Mouse (Mus musculus): Measurements from ENCODE around the gene Katnbl1. TPM values are rescaled to one million over a fixed set of nuclear protein-coding genes. Genes with fewer than 3 reads are reported as not detected.
"Not testable (repeated sequence)": the region's sequence is repeated elsewhere in the genome, so short reads cannot be mapped to it uniquely, and the experiment has no call there.

Gene Katnbl1
- total RNA-seq, 1 experiment = 22.8 TPM

GRCm38 (mm10) chr2:112393958-112394357, 14.9 kb downstream of the Katnbl1 start:
- H3K9me3 ChIP-seq (ENCODE audit: control insufficient read depth, insufficient read depth, low read depth, low read length) = no peaks in the 10 kb centered on the region
- DNase-seq (ENCODE audit: low read depth, low spot score) = no peak
- peaks cover 1 to 5% of the 10 kb centered on the region in 2 experiments; a peak in 1 of 4 replicates for H3K4me1 ChIP-seq (ENCODE audit: control insufficient read depth in 2 of 2, insufficient read depth in 2 of 2, low read length in 2 of 2, poor library complexity in 1 of 2)
- no peak for TF ChIP-seq ZNF384 (IDR thresholded peaks at IDR 0.05; ENCODE audit: low read depth, low read length)
- TF ChIP-seq CHD2 (IDR thresholded peaks at IDR 0.05; ENCODE audit: low read depth, low read length) = no peak
- no peak for TF ChIP-seq HCFC1 (IDR thresholded peaks at IDR 0.05; ENCODE audit: borderline replicate concordance, insufficient read depth, low read length)
- TF ChIP-seq ZC3H11A (IDR thresholded peaks at IDR 0.05; ENCODE audit: borderline replicate concordance, low read depth, low read length) = no peak
- TF ChIP-seq MAFK (IDR thresholded peaks at IDR 0.05; ENCODE audit: insufficient read depth, low read depth, low read length) = no peak
- no peaks in the 10 kb centered on the region for H3K36me3 ChIP-seq (ENCODE audit: control insufficient read depth, insufficient read depth, low read length, poor library complexity, severe bottlenecking)
- no peak overlapping the region for H3K9ac ChIP-seq (ENCODE audit: insufficient read depth, low read depth, low read length, poor library complexity, severe bottlenecking)
- no peak overlapping the region for H3K4me3 ChIP-seq (ENCODE audit: insufficient read depth in 1 of 2, low read depth in 1 of 2, low read length in 2 of 2, poor library complexity in 1 of 2, severe bottlenecking in 1 of 2)
- in situ Hi-C loops (cut with MboI; ENCODE audit: low sequenced_read_pairs in 2 of 2, unreplicated experiment in 2 of 2) = no loop called here
- no peak overlapping the region for H3K27ac ChIP-seq (ENCODE audit: insufficient read depth, low read depth, low read length, poor library complexity, severe bottlenecking)

- no peaks in the 10 kb centered on the region for H3K36me3 ChIP-seq (ENCODE audit: control insufficient read depth, insufficient read depth, low read length, poor library complexity, severe bottlenecking)
- H3K27ac ChIP-seq (ENCODE audit: insufficient read depth, low read depth, low read length, poor library complexity, severe bottlenecking) = no peak overlapping the region
- no peak for DNase-seq (ENCODE audit: low read depth, low spot score)
- H3K4me1 ChIP-seq (ENCODE audit: control insufficient read depth in 2 of 2, insufficient read depth in 2 of 2, low read length in 2 of 2, poor library complexity in 1 of 2) = peaks cover 0 to 5% of the 10 kb centered on the region in 2 experiments; a peak in 1 of 4 replicates
- in situ Hi-C loops (cut with MboI; ENCODE audit: low sequenced_read_pairs in 2 of 2, unreplicated experiment in 2 of 2) = no loop called here
- H3K9ac ChIP-seq (ENCODE audit: insufficient read depth, low read depth, low read length, poor library complexity, severe bottlenecking) = no peak overlapping the region
- H3K9me3 ChIP-seq (ENCODE audit: control insufficient read depth, insufficient read depth, low read depth, low read length) = no peaks in the 10 kb centered on the region
- TF ChIP-seq ZNF384 (IDR thresholded peaks at IDR 0.05; ENCODE audit: low read depth, low read length) (no peak), MAFK (IDR thresholded peaks at IDR 0.05; ENCODE audit: insufficient read depth, low read depth, low read length) (no peak), HCFC1 (IDR thresholded peaks at IDR 0.05; ENCODE audit: borderline replicate concordance, insufficient read depth, low read length) (no peak), CHD2 (IDR thresholded peaks at IDR 0.05; ENCODE audit: low read depth, low read length) (no peak)
- no peak overlapping the region for H3K4me3 ChIP-seq (ENCODE audit: insufficient read depth in 1 of 2, low read depth in 1 of 2, low read length in 2 of 2, poor library complexity in 1 of 2, severe bottlenecking in 1 of 2)
Observed at GRCm38 (mm10) chr2:112396649-112397048, 17.6 kb downstream of the Katnbl1 start.

- in situ Hi-C loops (cut with MboI; ENCODE audit: low sequenced_read_pairs in 2 of 2, unreplicated experiment in 2 of 2) = no loop called here
- Histone ChIP-seq H3K4me3 (ENCODE audit: insufficient read depth in 1 of 2, low read depth in 1 of 2, low read length in 2 of 2, poor library complexity in 1 of 2, severe bottlenecking in 1 of 2) (no peak overlapping the region), H3K36me3 (ENCODE audit: control insufficient read depth, insufficient read depth, low read length, poor library complexity, severe bottlenecking) (peaks cover 4% of the 10 kb centered on the region), H3K9ac (ENCODE audit: insufficient read depth, low read depth, low read length, poor library complexity, severe bottlenecking) (no peak overlapping the region), H3K27ac (ENCODE audit: insufficient read depth, low read depth, low read length, poor library complexity, severe bottlenecking) (no peak overlapping the region), H3K9me3 (ENCODE audit: control insufficient read depth, insufficient read depth, low read depth, low read length) (no peaks in the 10 kb centered on the region), H3K4me1 (ENCODE audit: control insufficient read depth in 2 of 2, insufficient read depth in 2 of 2, low read length in 2 of 2, poor library complexity in 1 of 2) (no peaks in the 10 kb centered on the region)
- no peak for DNase-seq (ENCODE audit: low read depth, low spot score)
- TF ChIP-seq ZNF384 (IDR thresholded peaks at IDR 0.05; ENCODE audit: low read depth, low read length) = no peak
- no peak for TF ChIP-seq MAFK (IDR thresholded peaks at IDR 0.05; ENCODE audit: insufficient read depth, low read depth, low read length)
- no peak for TF ChIP-seq HCFC1 (IDR thresholded peaks at IDR 0.05; ENCODE audit: borderline replicate concordance, insufficient read depth, low read length)
- TF ChIP-seq CHD2 (IDR thresholded peaks at IDR 0.05; ENCODE audit: low read depth, low read length) = no peak
- no peak for TF ChIP-seq ZC3H11A (IDR thresholded peaks at IDR 0.05; ENCODE audit: borderline replicate concordance, low read depth, low read length)
Observed at GRCm38 (mm10) chr2:112407030-112407429, 28.0 kb downstream of the Katnbl1 start.

GRCm38 (mm10) chr2:112425308-112425707, 46.3 kb downstream of the Katnbl1 start:
- Histone ChIP-seq H3K4me1 (ENCODE audit: control insufficient read depth in 2 of 2, insufficient read depth in 2 of 2, low read length in 2 of 2, poor library complexity in 1 of 2) (no peaks in the 10 kb centered on the region), H3K36me3 (ENCODE audit: control insufficient read depth, insufficient read depth, low read length, poor library complexity, severe bottlenecking) (no peaks in the 10 kb centered on the region), H3K9me3 (ENCODE audit: control insufficient read depth, insufficient read depth, low read depth, low read length) (no peaks in the 10 kb centered on the region), H3K4me3 (ENCODE audit: insufficient read depth in 1 of 2, low read depth in 1 of 2, low read length in 2 of 2, poor library complexity in 1 of 2, severe bottlenecking in 1 of 2) (no peak overlapping the region), H3K27ac (ENCODE audit: insufficient read depth, low read depth, low read length, poor library complexity, severe bottlenecking) (no peak overlapping the region), H3K9ac (ENCODE audit: insufficient read depth, low read depth, low read length, poor library complexity, severe bottlenecking) (no peak overlapping the region)
- in situ Hi-C loops (cut with MboI; ENCODE audit: low sequenced_read_pairs in 2 of 2, unreplicated experiment in 2 of 2) = no loop called here
- DNase-seq (ENCODE audit: low read depth, low spot score) = no peak
- no peak for TF ChIP-seq CHD2 (IDR thresholded peaks at IDR 0.05; ENCODE audit: low read depth, low read length)
- TF ChIP-seq MAFK (IDR thresholded peaks at IDR 0.05; ENCODE audit: insufficient read depth, low read depth, low read length) = no peak
- no peak for TF ChIP-seq ZC3H11A (IDR thresholded peaks at IDR 0.05; ENCODE audit: borderline replicate concordance, low read depth, low read length)
- no peak for TF ChIP-seq HCFC1 (IDR thresholded peaks at IDR 0.05; ENCODE audit: borderline replicate concordance, insufficient read depth, low read length)
- TF ChIP-seq ZNF384 (IDR thresholded peaks at IDR 0.05; ENCODE audit: low read depth, low read length) = no peak

GRCm38 (mm10) chr2:112428534-112428933, 49.5 kb downstream of the Katnbl1 start:
- H3K27ac ChIP-seq (ENCODE audit: insufficient read depth, low read depth, low read length, poor library complexity, severe bottlenecking); H3K9ac ChIP-seq (ENCODE audit: insufficient read depth, low read depth, low read length, poor library complexity, severe bottlenecking); H3K4me3 ChIP-seq (ENCODE audit: insufficient read depth in 1 of 2, low read depth in 1 of 2, low read length in 2 of 2, poor library complexity in 1 of 2, severe bottlenecking in 1 of 2); in situ Hi-C loops (cut with MboI; ENCODE audit: low sequenced_read_pairs in 2 of 2, unreplicated experiment in 2 of 2); DNase-seq (ENCODE audit: low read depth, low spot score); H3K36me3 ChIP-seq (ENCODE audit: control insufficient read depth, insufficient read depth, low read length, poor library complexity, severe bottlenecking); H3K9me3 ChIP-seq (ENCODE audit: control insufficient read depth, insufficient read depth, low read depth, low read length); H3K4me1 ChIP-seq (ENCODE audit: control insufficient read depth in 2 of 2, insufficient read depth in 2 of 2, low read length in 2 of 2, poor library complexity in 1 of 2): not testable (repeated sequence)

All from ES-E14 (cell line).